Mouse (Mus musculus) liver, adult 2 months (tissue): ENCODE measurements around the gene Rpl10a. TPM values are rescaled to one million over a fixed set of nuclear protein-coding genes. Genes with fewer than 3 reads are reported as not detected.

Source experiments
- DNase-seq: peaks from one replicate; pipeline ENCODE4 v3.0.0-alpha.2; 2011; ENCODE audit warnings: low read depth, low spot score; ENCODE audit errors: extremely low read depth
- H3K27ac ChIP-seq: fragments of 200-500 bp; replicated peaks from 2 replicates; pipeline ENCODE4 v1.5.1; 2012; ENCODE audit warnings: low read depth, mild to moderate bottlenecking, control low read depth, inconsistent platforms, low read length; ENCODE audit not compliant: insufficient read depth
- H3K27me3 ChIP-seq: fragments of 200-500 bp; 2 replicates; pipeline ENCODE4 v1.6.1; 2012; ENCODE audit warnings: mild to moderate bottlenecking, moderate library complexity, low read length, inconsistent platforms; ENCODE audit not compliant: control insufficient read depth, insufficient read depth
- H3K36me3 ChIP-seq: fragments of 200-500 bp; 2 replicates; pipeline ENCODE4 v1.6.1; 2012; ENCODE audit warnings: low read length, inconsistent platforms; ENCODE audit not compliant: control insufficient read depth, insufficient read depth
- H3K4me1 ChIP-seq: fragments of 200-500 bp; 2 replicates; pipeline ENCODE4 v1.6.1; 2011; ENCODE audit warnings: low read length; ENCODE audit not compliant: control insufficient read depth, insufficient read depth
- H3K4me3 ChIP-seq: fragments of 200-500 bp; 2 replicates; pipeline ENCODE4 v1.5.1; 2011; ENCODE audit warnings: low read depth, mild to moderate bottlenecking, control low read depth, low read length, moderate library complexity; ENCODE audit not compliant: insufficient read depth
- H3K79me2 ChIP-seq: fragments of 200-500 bp; 2 replicates; pipeline ENCODE4 v1.6.1; 2012; ENCODE audit warnings: inconsistent platforms, mild to moderate bottlenecking, low read length, moderate library complexity; ENCODE audit not compliant: control insufficient read depth, insufficient read depth
- H3K9ac ChIP-seq: fragments of 200-500 bp; 2 replicates; pipeline ENCODE4 v1.6.1; 2012; ENCODE audit warnings: low read depth, mild to moderate bottlenecking, control low read depth, inconsistent platforms, low read length
- CTCF ChIP-seq: fragments of 200-500 bp; IDR thresholded peaks from 2 replicates; pipeline ENCODE4 v1.5.1; 2011; ENCODE audit warnings: low read depth, low read length, control low read depth
- POLR2A ChIP-seq: fragments of 200-500 bp; IDR thresholded peaks from 2 replicates; pipeline ENCODE4 v1.6.1; 2011; ENCODE audit warnings: low read length, control low read depth; ENCODE audit not compliant: insufficient read depth; ENCODE audit errors: extremely low read depth
- WGBS: fragments of 180-500 bp; shearing (Covaris S2); methylation state at CpG from one replicate; pipeline ENCODE4 v1.1.7; 2018; 5-methylcytosine and 5-hydroxymethylcytosine counted together
- polyA plus RNA-seq: library from polyadenylated mRNA; depleted of rRNA; stranded (reverse); fragments of >200 nt; gene quantifications from 2 replicates; pipeline ENCODE4 v1.2.3, GENCODE M21; 2012; rRNA removed
- total RNA-seq: library from RNA; depleted of rRNA; stranded (reverse); fragments of >200 nt; gene quantifications from 2 replicates; pipeline ENCODE4 v1.2.3, GENCODE M21; 2014; rRNA removed

The Rpl10a gene
- total RNA-seq (497 and 711 TPM in 2 replicates), polyA plus RNA-seq (1,137 and 1,616 TPM in 2 replicates)

GRCm38 (mm10) chr17:28328366-28328928 lies at the start of gene Rpl10a:
Gene Rpl10a (plus strand): TSS chr17:28328471.
- peak; percentile 76 for TF ChIP-seq CTCF
- peak; percentile 92 for TF ChIP-seq POLR2A
- Histone ChIP-seq H3K79me2 (no peaks in the 10 kb centered on the region), H3K27me3 (no peaks in the 10 kb centered on the region), H3K9ac (peak within 1 kb of the TSS; percentile 88), H3K27ac (peak within 1 kb of the TSS; percentile 71), H3K36me3 (peaks cover 9% of the 10 kb centered on the region), H3K4me3 (peak within 1 kb of the TSS; percentile 71), H3K4me1 (peaks cover 16% of the 10 kb centered on the region)
- peak; percentile 81 for DNase-seq
- under 1% methylated on average over 67 of the region's 67 CpGs for WGBS

GRCm38 (mm10) chr17:28279236-28279635 lies 49.0 kb upstream of the Rpl10a start:
- peak; percentile 84 for DNase-seq
- H3K27ac ChIP-seq: no peak overlapping the region
- WGBS: 25% methylated on average over 4 of the region's 4 CpGs
- H3K4me1 ChIP-seq: peaks cover 53% of the 10 kb centered on the region
- H3K9ac ChIP-seq: no peak overlapping the region
- H3K36me3 ChIP-seq: no peaks in the 10 kb centered on the region
- H3K4me3 ChIP-seq: no peak overlapping the region
- peaks cover 29% of the 10 kb centered on the region; the same call in 1 of the 2 replicates for H3K79me2 ChIP-seq
- TF ChIP-seq POLR2A (no peak), CTCF (no peak)
- H3K27me3 ChIP-seq: no peaks in the 10 kb centered on the region

- Histone ChIP-seq H3K27me3 (no peaks in the 10 kb centered on the region), H3K27ac (peak overlapping the region; percentile 15; the same call in 1 of the 2 replicates), H3K4me3 (peak overlapping the region; percentile 1; the same call in 1 of the 2 replicates), H3K36me3 (no peaks in the 10 kb centered on the region), H3K79me2 (peaks cover 25% of the 10 kb centered on the region; the same call in 1 of the 2 replicates), H3K9ac (peak overlapping the region; percentile 32; the same call in 1 of the 2 replicates), H3K4me1 (peaks cover 55% of the 10 kb centered on the region)
- DNase-seq: peak; percentile 86
- TF ChIP-seq CTCF (no peak), POLR2A (no peak)
- WGBS: 32% methylated on average over 15 of the region's 15 CpGs
Measured at GRCm38 (mm10) chr17:28279780-28280422, 48.4 kb upstream of the Rpl10a start.

DNA sequence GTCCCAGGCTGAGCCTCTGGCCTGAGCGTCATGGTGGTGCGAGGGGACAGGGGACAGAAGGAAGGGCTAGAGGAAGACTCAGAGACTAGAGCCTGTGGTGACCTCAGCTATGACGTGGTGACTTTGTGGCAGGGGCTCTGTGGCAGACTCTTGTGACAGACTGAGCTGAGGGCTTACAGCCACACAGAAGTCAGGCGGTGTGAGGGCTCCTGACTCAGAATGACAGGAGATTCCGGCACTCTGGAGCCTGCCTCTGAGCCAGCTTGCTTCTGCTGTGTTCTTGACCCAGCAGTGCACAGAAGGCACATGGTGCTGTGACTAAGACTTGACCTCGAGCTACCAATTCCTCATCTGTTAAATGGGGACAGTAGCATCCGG lies 47.9 kb upstream of the Rpl10a start:
- Histone ChIP-seq H3K79me2 (peaks cover 25% of the 10 kb centered on the region; the same call in 1 of the 2 replicates), H3K36me3 (no peaks in the 10 kb centered on the region), H3K27ac (peak overlapping the region; percentile 15; the same call in 1 of the 2 replicates), H3K4me3 (peak overlapping the region; percentile 1; the same call in 1 of the 2 replicates), H3K9ac (peak overlapping the region; percentile 32; the same call in 1 of the 2 replicates), H3K4me1 (peaks cover 55% of the 10 kb centered on the region), H3K27me3 (no peaks in the 10 kb centered on the region)
- peak; percentile 35 for DNase-seq
- 30% methylated on average over 7 of the region's 7 CpGs for WGBS
- no peak for TF ChIP-seq POLR2A
- TF ChIP-seq CTCF: no peak

DNA sequence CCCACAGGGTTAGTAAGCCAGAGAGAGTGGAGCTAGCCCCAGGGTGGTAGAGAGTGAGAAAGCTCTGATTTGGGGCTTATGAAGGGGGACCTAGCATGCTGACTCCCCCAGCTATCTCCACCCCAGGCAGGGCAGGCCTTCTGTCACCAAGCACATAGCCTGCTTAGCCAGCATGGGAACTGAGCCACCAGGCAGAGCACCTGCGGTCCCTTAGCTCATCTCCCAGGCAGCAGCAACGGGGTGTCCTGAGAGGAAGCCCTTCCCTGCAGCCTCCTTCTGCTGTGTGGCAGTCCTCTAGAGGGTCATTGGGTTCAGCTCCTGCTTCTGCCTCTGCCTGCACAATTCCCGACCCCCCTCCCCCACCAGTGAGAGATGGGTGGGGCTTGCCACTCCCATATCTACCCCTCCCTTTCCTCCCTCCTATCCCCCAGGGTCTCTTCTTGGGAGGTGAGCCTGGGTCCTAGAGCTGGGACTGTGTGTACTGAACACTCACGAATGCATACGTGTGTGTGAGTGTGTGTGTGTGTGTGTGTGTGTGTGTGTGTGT lies 47.4 kb upstream of the Rpl10a start:
- Histone ChIP-seq H3K9ac (no peak overlapping the region), H3K36me3 (no peaks in the 10 kb centered on the region), H3K79me2 (peaks cover 25% of the 10 kb centered on the region; the same call in 1 of the 2 replicates), H3K4me1 (peaks cover 55% of the 10 kb centered on the region), H3K4me3 (no peak overlapping the region), H3K27me3 (no peaks in the 10 kb centered on the region), H3K27ac (no peak overlapping the region)
- TF ChIP-seq POLR2A: no peak
- TF ChIP-seq CTCF: no peak
- DNase-seq: peak; percentile 18
- 32% methylated on average over 5 of the region's 5 CpGs for WGBS
